ENCODE assay signal across 11 mouse cellular contexts in the genomic region with DNA sequence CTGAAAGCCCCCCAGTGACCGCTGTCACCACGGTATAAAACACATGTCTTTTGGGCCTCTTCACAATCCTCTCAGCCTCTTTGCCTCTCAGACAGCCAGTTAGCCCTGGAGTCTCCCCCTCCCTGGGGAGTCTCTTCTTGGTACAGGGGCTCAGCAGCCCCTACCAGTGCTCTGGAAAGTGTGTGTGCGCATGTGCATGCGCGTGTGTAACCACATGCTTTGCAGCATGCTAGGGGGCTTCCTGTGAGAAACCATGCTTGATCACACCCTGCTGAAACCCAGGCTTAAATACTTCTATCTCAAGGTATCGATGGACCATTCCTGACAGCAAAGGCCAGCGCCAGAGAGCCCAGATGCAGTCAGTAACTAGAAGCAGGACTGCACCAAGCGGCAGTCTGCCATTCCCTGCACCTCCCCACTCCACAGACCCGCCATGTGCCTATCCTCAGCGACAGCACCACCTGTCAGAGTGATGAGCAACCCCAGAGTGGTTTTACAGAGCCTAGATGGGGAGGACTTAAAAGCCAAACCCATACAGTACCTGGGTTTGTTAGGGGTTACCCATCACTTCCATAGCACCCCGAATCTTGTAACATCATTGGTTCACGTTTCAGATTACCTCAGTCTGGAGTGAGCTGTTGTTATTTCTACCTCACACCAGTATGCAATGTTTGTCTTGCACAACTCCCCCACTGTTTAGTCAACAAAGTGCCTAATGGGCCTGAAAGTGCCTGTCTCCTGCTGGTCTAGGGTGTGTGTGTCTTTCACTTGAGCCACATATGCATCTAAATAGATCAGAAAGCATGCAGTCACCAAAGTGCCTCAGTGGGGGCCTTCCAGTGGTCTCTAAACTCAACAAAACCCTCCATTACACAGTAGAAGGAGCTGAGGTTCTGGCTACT.
A peak's percentile ranks its signal among the peaks of the same experiment; 100 is the strongest.
DNase-seq lines count a peak whose midpoint lies in the region; ATAC-seq and TF ChIP-seq lines count a peak whose summit lies in the region.
"Had no signal": no experiment of that assay in that cellular context is flagged by ENCODE, and none has a peak within 500 bp of the region (broad histone marks: within the 10 kb centered on the region; RNA-seq: fewer than 3 reads in every experiment).

No protein-coding gene starts in this region.

- H3K4me3 ChIP-seq in hindbrain, embryonic 11.5 days (ENCODE audit: low read depth, low read length): no peak overlapping the region
- no peak overlapping the region for H3K4me3 ChIP-seq in hindbrain, embryonic 10.5 days
- no peak overlapping the region for H3K4me3 ChIP-seq in CH12.LX (replicated peaks in 1 of 3; ENCODE audit: low read depth in 2 of 3, low read length in 2 of 3, poor library complexity in 1 of 3)
- H3K4me3 ChIP-seq in embryonic fibroblast, embryonic 13.5 days (ENCODE audit: insufficient read depth, low read length): no peak overlapping the region
- H3K4me3 ChIP-seq in midbrain, embryonic 16.5 days (ENCODE audit: low read depth, low read length): no peak overlapping the region

- TF ChIP-seq RAD21 in CH12.LX (IDR thresholded peaks at IDR 0.05; ENCODE audit: low read depth, low read length): no peak

- H3K9ac ChIP-seq in hindbrain, embryonic 11.5 days (ENCODE audit: low read depth, low read length): no peak overlapping the region
- H3K9ac ChIP-seq in CH12.LX (ENCODE audit: insufficient read depth, low read depth): no peak overlapping the region
- H3K9ac ChIP-seq in midbrain, embryonic 16.5 days (ENCODE audit: low read depth, low read length): no peak overlapping the region

- peak; percentile 44 for TF ChIP-seq EP300 in CH12.LX (IDR thresholded peaks at IDR 0.05; ENCODE audit: low read length)

- H3K27ac ChIP-seq in hindbrain, embryonic 11.5 days (ENCODE audit: low read depth, low read length): 0 out of 2 replicates have a peak overlapping the region, but pooled peaks have one; percentile 10
- H3K27ac ChIP-seq in hindbrain, embryonic 10.5 days: no peak overlapping the region
- H3K27ac ChIP-seq in CH12.LX (ENCODE audit: insufficient read depth, low read depth): peak overlapping the region; percentile 67
- peak overlapping the region; percentile 38; the same call in 1 of the 2 replicates for H3K27ac ChIP-seq in embryonic fibroblast, embryonic 13.5 days (ENCODE audit: insufficient read depth, low read length)
- peak overlapping the region; percentile 31; the same call in 1 of the 2 replicates for H3K27ac ChIP-seq in midbrain, embryonic 16.5 days (ENCODE audit: low read length)

- H3K9me3 ChIP-seq in hindbrain, embryonic 11.5 days (ENCODE audit: control insufficient read depth, low read length): no peaks in the 10 kb centered on the region
- no peaks in the 10 kb centered on the region for H3K9me3 ChIP-seq in hindbrain, embryonic 10.5 days
- no peaks in the 10 kb centered on the region for H3K9me3 ChIP-seq in CH12.LX (replicated peaks; ENCODE audit: low read length)
- H3K9me3 ChIP-seq in midbrain, embryonic 16.5 days (replicated peaks; ENCODE audit: control insufficient read depth, low read length, poor library complexity, severe bottlenecking): no peaks in the 10 kb centered on the region

- no peaks in the 10 kb centered on the region for H3K27me3 ChIP-seq in hindbrain, embryonic 11.5 days (ENCODE audit: control insufficient read depth, insufficient read depth, low read length)
- peaks cover 17% of the 10 kb centered on the region for H3K27me3 ChIP-seq in hindbrain, embryonic 10.5 days (ENCODE audit: insufficient read depth, poor library complexity, severe bottlenecking)
- no peaks in the 10 kb centered on the region for H3K27me3 ChIP-seq in CH12.LX (replicated peaks)
- H3K27me3 ChIP-seq in midbrain, embryonic 16.5 days (ENCODE audit: control insufficient read depth, insufficient read depth, low read depth, low read length): no peaks in the 10 kb centered on the region

- TF ChIP-seq POLR2A in CH12.LX (IDR thresholded peaks at IDR 0.05; ENCODE audit: low read depth, low read length): no peak
- TF ChIP-seq POLR2A in embryonic fibroblast, embryonic 13.5 days (IDR thresholded peaks at IDR 0.05; ENCODE audit: low read depth, low read length): no peak

- peaks cover 27% of the 10 kb centered on the region for H3K79me2 ChIP-seq in CH12.LX (replicated peaks; ENCODE audit: control insufficient read depth, extremely low read depth, insufficient read depth, poor library complexity, severe bottlenecking)

- no peaks in the 10 kb centered on the region for H3K36me3 ChIP-seq in hindbrain, embryonic 11.5 days (ENCODE audit: control insufficient read depth, insufficient read depth, low read length)
- no peaks in the 10 kb centered on the region for H3K36me3 ChIP-seq in hindbrain, embryonic 10.5 days
- peaks cover 4 to 25% of the 10 kb centered on the region in 2 experiments for H3K36me3 ChIP-seq in CH12.LX (replicated peaks in 1 of 2; ENCODE audit: control insufficient read depth in 1 of 2, insufficient read depth in 1 of 2, low read length in 1 of 2)
- no peaks in the 10 kb centered on the region for H3K36me3 ChIP-seq in midbrain, embryonic 16.5 days (ENCODE audit: control insufficient read depth, insufficient read depth, low read length)

- WGBS in hindbrain, embryonic 11.5 days: 43% methylated on average over 12 of the region's 12 CpGs
- 47% methylated on average over 12 of the region's 12 CpGs for WGBS in hindbrain, embryonic 10.5 days
- WGBS in midbrain, embryonic 16.5 days: 61% methylated on average over 12 of the region's 12 CpGs

- dilution Hi-C loops in CH12.LX (cut with MboI; ENCODE audit: extremely low pct_ligation_motif_present, extremely low pct_unique_long_range_greater_than_20kb, low sequenced_read_pairs): no loop called here

- intact Hi-C loops in left cerebral cortex, postnatal 36 days (cut with DNase I): no loop called here

- DNase-seq in hindbrain, embryonic 11.5 days (ENCODE audit: low spot score): peak; percentile 27
- no peak for DNase-seq in hindbrain, embryonic 10.5 days (ENCODE audit: low spot score)
- DNase-seq in CH12.LX (ENCODE audit: extremely low read depth): peak; percentile 62
- DNase-seq in left cerebral cortex, postnatal 36 days (ENCODE audit: low spot score in 2 of 2): no peak
- no peak for DNase-seq in adrenal gland, postnatal 25 days
- DNase-seq in frontal cortex, adult 2 months (ENCODE audit: extremely low spot score in 1 of 2, low spot score in 1 of 2): no peak
- DNase-seq: cerebellum, adult 9-10 months; gastrocnemius, postnatal 10 days; thymus, postnatal 4 days had no signal

- no peak for TF ChIP-seq CTCF in CH12.LX (conservative IDR thresholded peaks at IDR 0.05 in 1 of 2, IDR thresholded peaks at IDR 0.05 in 1 of 2; ENCODE audit: low read depth in 2 of 2, low read length in 2 of 2)
- TF ChIP-seq CTCF in embryonic fibroblast, embryonic 13.5 days (IDR thresholded peaks at IDR 0.05; ENCODE audit: borderline replicate concordance, insufficient read depth, low read length): no peak

- peaks cover 11% of the 10 kb centered on the region for H3K4me1 ChIP-seq in hindbrain, embryonic 11.5 days (replicated peaks; ENCODE audit: control insufficient read depth, insufficient read depth, low read length)
- H3K4me1 ChIP-seq in hindbrain, embryonic 10.5 days (replicated peaks): peaks cover 46% of the 10 kb centered on the region
- peaks cover 46 to 85% of the 10 kb centered on the region in 2 experiments for H3K4me1 ChIP-seq in CH12.LX (ENCODE audit: control insufficient read depth in 1 of 2, insufficient read depth in 2 of 2)
- H3K4me1 ChIP-seq in embryonic fibroblast, embryonic 13.5 days (ENCODE audit: control insufficient read depth, insufficient read depth, low read length): peaks cover 16% of the 10 kb centered on the region
- peaks cover 14% of the 10 kb centered on the region; the same call in 1 of the 2 replicates for H3K4me1 ChIP-seq in midbrain, embryonic 16.5 days (ENCODE audit: control insufficient read depth, insufficient read depth, low read length)

- peak; percentile 53 for ATAC-seq in hindbrain, embryonic 11.5 days (ENCODE audit: low FRiP score)
- ATAC-seq in midbrain, embryonic 16.5 days: no peak

- no peak overlapping the region for H3K4me2 ChIP-seq in hindbrain, embryonic 11.5 days (replicated peaks; ENCODE audit: low read depth, low read length)
- H3K4me2 ChIP-seq in CH12.LX (ENCODE audit: insufficient read depth, low read depth, poor library complexity, severe bottlenecking): peak overlapping the region; percentile 59
- no peak overlapping the region for H3K4me2 ChIP-seq in midbrain, embryonic 16.5 days (ENCODE audit: low read length)

- in situ Hi-C loops in CH12.LX (cut with MboI; ENCODE audit: low pct_ligation_motif_present, low pct_unique_long_range_greater_than_20kb, low sequenced_read_pairs): loop anchor here (5.0 kb wide), 1 partner anchor 104 kb away; no protein-coding TSS in a partner anchor

TF ChIP-seq in CH12.LX, 34 proteins besides CTCF, POLR2A, EP300 and RAD21 (continues in another document):
- TF ChIP-seq POLR2AphosphoS2 (IDR thresholded peaks at IDR 0.05; ENCODE audit: low read depth, low read length) (peak; percentile 54; the same call in 1 of the 2 replicates), PAX5 (IDR thresholded peaks at IDR 0.05; ENCODE audit: low read length) (no peak), E2F4 (IDR thresholded peaks at IDR 0.05; ENCODE audit: insufficient replicate concordance, low read depth, low read length) (no peak), RCOR1 (conservative IDR thresholded peaks at IDR 0.05; ENCODE audit: low read depth, low read length) (0 out of 2 replicates have a peak, but pooled peaks have one; percentile 27), CHD1 (IDR thresholded peaks at IDR 0.05; ENCODE audit: low read depth, low read length) (no peak), MYC (IDR thresholded peaks at IDR 0.05; ENCODE audit: low read depth, low read length) (peak; percentile 84), TBP (conservative IDR thresholded peaks at IDR 0.05; ENCODE audit: low read depth, low read length) (no peak), GABPA (IDR thresholded peaks at IDR 0.05; ENCODE audit: insufficient replicate concordance, low read depth, low read length) (no peak), KAT2A (IDR thresholded peaks at IDR 0.05; ENCODE audit: insufficient replicate concordance, low read length) (0 out of 2 replicates have a peak, but pooled peaks have one; percentile 36), ETS1 (conservative IDR thresholded peaks at IDR 0.05; ENCODE audit: low read depth, low read length) (peak; percentile 64), MAX (IDR thresholded peaks at IDR 0.05; ENCODE audit: low read length) (peak; percentile 83), ELF1 (IDR thresholded peaks at IDR 0.05; ENCODE audit: low read depth, low read length) (0 out of 2 replicates have a peak, but pooled peaks have one; percentile 22), SIN3A (IDR thresholded peaks at IDR 0.05; ENCODE audit: low read length) (no peak), TCF12 (IDR thresholded peaks at IDR 0.05; ENCODE audit: low read depth, low read length) (peak; percentile 38; the same call in 1 of the 2 replicates), MAFK (IDR thresholded peaks at IDR 0.05; ENCODE audit: insufficient replicate concordance, low read length) (no peak), ZKSCAN1 (IDR thresholded peaks at IDR 0.05; ENCODE audit: borderline replicate concordance, low read depth, low read length) (no peak), UBTF (IDR thresholded peaks at IDR 0.05; ENCODE audit: low read depth, low read length) (no peak)

Comparison
In these comparisons a context has a peak if more than half of its experiments do, and no peak if none do; other contexts are left out.
1. DNase-seq: peak in hindbrain, embryonic 11.5 days (single experiment) and CH12.LX (single experiment); none in hindbrain, embryonic 10.5 days (single experiment), left cerebral cortex, postnatal 36 days (0 of 2), adrenal gland, postnatal 25 days (single experiment) and frontal cortex, adult 2 months (0 of 2).